Mouse (Mus musculus): ENCODE data around the gene Fbln2.

GRCm38 (mm10) chr6:91183980-91184379 lies 28.3 kb upstream of the Fbln2 start:
- no peak for TF ChIP-seq TAL1 (IDR thresholded peaks at IDR 0.05; ENCODE audit: low read length)
- TF ChIP-seq GATA1 (IDR thresholded peaks at IDR 0.05; ENCODE audit: low read length): no peak

Measured in erythroblast, embryonic 14.5 days (primary cell).